Mouse (Mus musculus): ENCODE measurements around the gene Ythdf1.

Ythdf1 gene

DNA sequence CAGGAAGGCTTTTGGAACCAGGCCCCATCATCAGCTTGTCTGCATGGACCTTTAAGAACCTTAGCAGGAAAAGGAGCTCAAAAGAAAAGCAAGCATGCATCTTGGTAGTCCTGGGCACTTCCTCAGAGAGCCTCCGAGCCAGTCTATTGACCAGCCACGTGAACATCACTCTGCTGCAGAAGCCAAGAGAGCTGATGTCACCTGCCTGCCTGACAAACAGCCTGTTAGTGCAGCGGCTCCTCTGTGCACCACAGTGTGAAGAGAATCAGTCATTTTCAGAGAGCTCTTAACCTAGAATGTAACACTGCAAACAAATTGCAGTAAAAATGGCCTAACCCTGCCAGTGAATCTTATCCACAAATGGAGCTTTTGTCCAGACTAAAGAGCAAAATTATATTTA is 50.7 kb downstream of the Ythdf1 start:
- DNase-seq: no peak

DNA sequence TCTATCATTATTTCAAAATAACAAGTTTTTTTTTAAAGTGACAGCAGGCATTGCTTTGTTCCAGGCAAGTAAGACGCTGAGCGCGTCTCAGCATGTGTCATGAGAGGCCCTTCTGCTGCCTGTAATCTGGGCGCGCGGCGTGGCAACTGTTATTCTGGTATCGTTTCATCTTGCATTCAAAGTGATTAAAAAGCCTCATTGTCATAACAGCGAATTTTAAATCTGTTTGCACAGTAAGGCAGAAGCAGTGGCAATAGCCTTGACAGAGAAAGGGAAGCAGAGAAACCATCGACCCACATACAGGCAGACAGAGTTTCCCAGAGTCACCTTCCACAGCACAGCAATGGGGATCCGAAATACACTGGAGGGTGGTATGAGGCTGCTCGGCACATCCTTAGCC is 59.2 kb downstream of the Ythdf1 start:
- DNase-seq: no peak

DNA sequence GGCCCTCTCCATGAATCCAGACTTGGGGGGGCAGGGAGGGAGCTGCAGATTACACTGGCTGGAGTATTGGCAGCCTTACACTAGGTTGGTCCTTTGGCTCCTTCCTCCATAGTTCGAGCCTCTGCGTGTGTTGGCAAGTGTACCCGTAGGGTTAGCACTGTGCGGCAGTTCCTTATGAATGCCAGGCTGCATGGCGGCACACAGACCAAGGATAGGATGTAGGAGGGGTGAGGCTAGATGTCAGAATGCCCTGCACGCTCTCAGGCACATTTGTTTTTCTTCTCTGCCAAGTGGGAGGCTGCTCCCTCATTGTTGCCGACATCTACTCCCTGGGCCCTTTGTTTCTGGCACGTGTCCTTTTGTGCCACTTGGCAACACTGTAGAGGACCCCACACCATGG is 63.6 kb downstream of the Ythdf1 start:
- DNase-seq: no peak

- no peak for DNase-seq
Observed at GRCm38 (mm10) chr2:180855005-180855544, 65.7 kb downstream of the Ythdf1 start.
